ENCODE assay signal across 23 mouse cellular contexts in the genomic region with DNA sequence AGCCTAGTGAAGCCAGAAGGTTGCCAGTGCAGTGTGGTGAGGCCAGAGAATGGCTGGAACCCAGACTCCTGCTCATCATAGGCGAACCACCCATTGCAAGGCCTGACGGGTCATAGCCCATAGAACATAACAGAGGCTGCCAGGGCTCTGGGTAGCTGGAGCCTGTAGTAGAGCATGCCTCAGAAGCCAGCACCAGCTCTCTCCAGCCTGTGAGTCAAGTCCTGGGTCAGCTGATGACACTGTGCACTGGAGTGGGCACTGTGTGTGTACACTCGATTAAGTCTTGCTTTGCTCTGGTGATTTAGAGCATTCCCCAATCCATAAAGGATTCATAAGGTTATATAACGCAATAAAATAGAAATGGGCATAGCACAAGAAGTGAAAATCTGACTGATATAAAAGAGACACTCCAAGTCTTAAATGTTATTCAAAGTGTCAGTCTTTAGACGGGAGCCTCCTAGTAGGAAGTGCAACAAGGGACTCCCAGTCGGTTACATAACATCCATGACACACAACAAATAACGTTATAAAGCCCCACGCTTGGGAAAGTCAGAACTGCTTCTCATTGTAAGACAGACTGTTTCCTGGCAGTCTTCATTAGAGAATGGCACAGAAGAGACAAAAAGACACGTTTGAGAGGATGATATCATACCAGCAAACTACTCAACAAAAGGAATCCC.
"Had no signal": no experiment of that assay in that cellular context is flagged by ENCODE, and none has a peak within 500 bp of the region (broad histone marks: within the 10 kb centered on the region; RNA-seq: fewer than 3 reads in every experiment).

No protein-coding gene starts in this region.

- H3K27me3 ChIP-seq: heart, embryonic 12.5 days; intestine, embryonic 15.5 days; limb, embryonic 13.5 days; limb, embryonic 15.5 days; liver, embryonic 12.5 days had no signal

- H3K9me3 ChIP-seq: heart, embryonic 10.5 days; heart, embryonic 12.5 days; hindbrain, embryonic 13.5 days; intestine, embryonic 15.5 days; limb, embryonic 13.5 days; limb, embryonic 15.5 days; liver, embryonic 12.5 days had no signal

- H3K36me3 ChIP-seq: heart, embryonic 10.5 days; heart, embryonic 12.5 days; hindbrain, embryonic 13.5 days; intestine, embryonic 15.5 days; limb, embryonic 13.5 days; limb, embryonic 15.5 days; liver, embryonic 12.5 days had no signal

- DNase-seq: gastrocnemius, postnatal 14 days; gastrocnemius, postnatal 36 days; heart, postnatal 10 days; heart, postnatal 4 days; kidney, adult 18-20 months; kidney, adult 8-10 months; kidney, postnatal 10 days; kidney, postnatal 4 days; layer of hippocampus, adult 9-11 months; layer of hippocampus, postnatal 36 days; left cerebral cortex, postnatal 4 days had no signal

- H3K4me2 ChIP-seq: heart, embryonic 12.5 days; hindbrain, embryonic 13.5 days; intestine, embryonic 15.5 days; limb, embryonic 13.5 days; limb, embryonic 15.5 days; liver, embryonic 12.5 days had no signal

- H3K9ac ChIP-seq: heart, embryonic 12.5 days; hindbrain, embryonic 13.5 days; intestine, embryonic 15.5 days; limb, embryonic 13.5 days; limb, embryonic 15.5 days; liver, embryonic 12.5 days; liver, embryonic 14.5 days had no signal

- H3K4me3 ChIP-seq: heart, embryonic 10.5 days; heart, embryonic 12.5 days; hindbrain, embryonic 13.5 days; intestine, embryonic 15.5 days; layer of hippocampus, adult 2 months; limb, embryonic 13.5 days; limb, embryonic 15.5 days; liver, embryonic 12.5 days had no signal

- H3K4me1 ChIP-seq: limb, embryonic 15.5 days; liver, embryonic 12.5 days had no signal

- ATAC-seq: hindbrain, embryonic 16.5 days; inflammation-experienced regulatory T-cells, adult 6 months; intestine, embryonic 15.5 days; intestine, postnatal 0 days; liver, embryonic 12.5 days had no signal

- H3K27ac ChIP-seq: hindbrain, embryonic 13.5 days; intestine, embryonic 15.5 days; layer of hippocampus, adult 2 months; limb, embryonic 13.5 days; limb, embryonic 15.5 days; liver, embryonic 12.5 days; liver, embryonic 14.5 days had no signal
